Mouse (Mus musculus): ENCODE results near the gene Tm9sf1. TPM values are rescaled to one million over a fixed set of nuclear protein-coding genes. Genes with fewer than 3 reads are reported as not detected.

The Tm9sf1 gene
- 10 to 100 TPM; 36.6 to 45.2 TPM for total RNA-seq (2021)

DNA sequence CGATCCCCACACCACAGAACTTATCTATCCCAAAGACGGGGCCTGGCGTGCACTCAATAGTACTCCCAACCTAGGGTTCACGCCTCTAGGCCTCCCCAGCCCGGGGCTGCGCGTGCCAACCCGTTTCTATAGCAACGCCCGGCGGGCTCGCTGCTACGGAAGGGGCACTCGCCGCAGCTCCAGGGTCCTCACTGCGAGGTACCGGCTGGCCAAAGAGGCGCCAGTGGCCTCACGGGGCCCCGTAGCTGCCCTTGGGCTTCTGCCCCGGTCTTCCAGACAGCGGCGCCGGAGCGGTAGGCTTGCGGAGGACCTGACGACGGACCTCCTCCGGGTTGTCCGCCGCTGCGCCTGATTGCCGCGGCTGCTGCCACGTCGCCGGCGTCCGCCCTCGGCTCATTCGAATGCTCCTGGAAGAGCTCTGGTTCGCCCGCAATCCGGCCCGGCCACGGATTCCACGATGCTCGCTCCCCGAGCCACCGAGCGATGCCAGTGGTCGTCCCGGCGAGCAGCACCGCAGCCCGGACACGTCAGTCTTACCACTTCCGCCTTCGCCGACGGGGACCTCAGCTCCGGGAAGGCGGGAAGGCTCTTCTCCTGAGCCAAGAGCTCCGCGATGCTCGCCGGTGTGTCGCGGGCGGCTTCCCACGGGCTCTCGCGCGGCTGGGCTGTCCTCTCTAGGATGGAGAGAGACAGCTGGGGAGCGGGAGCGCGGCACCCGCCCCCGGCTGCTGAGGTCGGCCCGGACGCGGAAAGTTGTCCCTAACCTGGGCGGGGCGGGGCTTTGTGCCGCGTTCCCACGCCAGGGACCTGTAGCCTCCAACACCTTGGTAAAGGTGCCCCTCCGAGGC is at the start of gene Tm9sf1:
TSS of gene Tm9sf1 (minus strand) at position 747 of the 848 bp plus-strand sequence.
- DNase-seq (ENCODE audit: low spot score in 2 of 2), result peak; percentile 90 to 94
- intact Hi-C loops (cut with DNase I), result no loop called here

DNA sequence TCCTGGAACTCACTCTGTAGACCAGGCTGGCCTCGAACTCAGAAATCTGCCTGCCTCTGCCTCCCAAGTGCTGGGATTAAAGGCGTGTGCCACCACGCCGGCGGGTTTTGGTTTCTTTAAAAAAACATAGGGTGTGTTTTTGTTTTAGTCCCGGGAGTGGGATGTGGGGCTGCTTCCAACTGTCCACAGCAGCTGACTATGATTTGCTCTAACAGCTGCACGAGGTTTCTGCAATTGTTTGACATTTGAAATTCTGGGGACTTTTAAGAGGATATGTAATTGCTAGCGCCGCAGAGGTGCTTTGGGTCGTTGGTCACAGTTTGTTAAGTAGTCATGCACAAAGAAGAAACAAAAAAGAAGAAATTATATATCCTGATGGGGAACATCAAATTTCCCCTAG is 45.8 kb upstream of the Tm9sf1 start:
- intact Hi-C loops (cut with DNase I), result no loop called here

DNA sequence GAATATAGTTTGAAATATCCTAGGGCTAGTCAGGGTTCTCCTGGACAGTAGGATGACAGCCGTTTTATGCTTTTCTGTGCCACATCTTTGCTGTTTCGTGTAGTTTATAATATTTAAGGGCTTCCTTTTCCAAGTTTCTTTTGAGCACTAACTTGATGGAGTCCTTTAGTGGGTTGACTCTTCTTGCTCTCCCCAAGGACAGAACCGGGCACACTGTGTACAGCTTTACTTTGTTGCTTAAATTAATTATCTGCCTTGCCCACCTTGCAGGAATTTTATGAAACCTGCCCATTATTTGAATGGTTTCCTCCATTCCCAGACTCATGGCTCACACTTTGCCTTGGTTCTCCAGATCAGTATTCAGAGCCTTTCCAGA is 38.5 kb upstream of the Tm9sf1 start:
- intact Hi-C loops (cut with DNase I), result loop anchor here (1.0 to 5.0 kb wide), 2 partner anchors 40 to 63 kb away; partner anchors contain the start of genes Dhrs1, Nop9 and Rabggta
- no peak for DNase-seq (ENCODE audit: low spot score in 2 of 2)

More for the DNA sequence above, 45.8 kb upstream of the Tm9sf1 start:
- DNase-seq (ENCODE audit: low spot score in 2 of 2), result no peak

DNA sequence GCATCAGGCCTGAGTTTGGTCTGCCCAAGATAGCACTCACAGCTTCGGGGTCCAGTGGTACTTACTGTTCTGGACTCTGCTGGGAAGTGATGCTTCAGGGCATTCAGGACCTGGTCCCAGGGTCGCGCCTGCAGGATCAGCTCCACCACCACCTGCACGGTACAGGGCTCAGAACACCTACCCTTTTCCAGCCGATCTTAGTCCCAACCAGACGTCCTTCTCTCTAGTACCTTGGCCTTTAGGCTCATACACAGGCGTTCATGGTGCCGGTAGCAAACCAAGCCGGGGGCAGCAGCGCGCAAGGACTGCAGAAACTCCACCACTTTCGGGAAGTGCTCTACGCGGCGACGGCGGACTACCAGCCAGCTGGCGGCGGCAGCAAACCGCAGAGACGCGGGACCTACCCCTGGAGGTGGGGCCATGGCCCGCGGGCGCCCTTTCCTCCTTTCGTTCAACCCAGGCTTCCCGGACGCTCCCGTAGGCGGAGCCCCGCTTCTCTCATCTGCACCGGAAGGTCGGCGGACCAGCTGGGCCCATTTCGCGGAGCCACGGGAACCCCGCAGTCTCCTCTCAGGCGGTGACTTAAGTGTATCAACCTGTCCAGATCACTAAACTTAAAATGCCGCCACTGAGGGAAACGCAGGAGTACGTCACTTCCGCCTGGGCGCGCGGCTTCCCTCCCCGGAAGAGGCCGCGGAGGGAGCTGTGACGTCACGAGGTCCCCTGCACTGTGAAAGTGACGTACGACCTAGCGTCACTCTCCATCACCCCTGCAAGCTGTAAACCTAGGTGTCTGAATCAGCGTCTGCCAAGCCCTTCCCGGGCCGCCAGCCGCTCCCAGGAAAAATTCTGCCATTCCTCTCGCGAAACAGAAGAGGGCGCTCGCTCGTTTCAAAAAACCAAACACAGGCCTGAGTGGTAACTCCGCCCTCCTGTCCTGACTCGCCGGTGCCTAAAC is 37.8 kb upstream of the Tm9sf1 start, which contains the start of gene Tinf2:
TSS of gene Tinf2 (minus strand) at position 661 of the 958 bp plus-strand sequence.
- peak; percentile 98 for DNase-seq (ENCODE audit: low spot score in 2 of 2)
- intact Hi-C loops (cut with DNase I), result loop anchor here (1.0 to 5.0 kb wide), 2 partner anchors 41 to 64 kb away; partner anchors contain the start of genes Dhrs1, Nop9 and Rabggta

DNA sequence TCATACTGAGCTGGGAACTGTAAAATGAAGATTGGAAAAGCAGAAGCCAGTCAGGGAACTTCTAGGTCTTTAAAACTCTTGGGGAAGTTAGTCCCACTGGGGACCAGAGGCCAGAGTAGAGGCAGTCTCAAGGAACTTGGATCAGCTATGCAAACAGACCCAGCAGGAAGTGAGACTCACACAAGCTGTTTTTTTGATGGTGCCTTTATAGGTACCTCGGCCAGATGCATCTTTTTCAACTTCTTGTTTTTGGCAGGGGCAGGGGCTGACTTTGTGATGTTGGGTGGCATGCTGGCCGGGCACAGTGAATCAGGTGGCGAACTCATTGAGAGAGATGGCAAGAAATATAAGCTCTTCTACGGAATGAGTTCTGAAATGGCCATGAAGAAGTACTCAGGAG is 34.0 kb upstream of the Tm9sf1 start:
- intact Hi-C loops (cut with DNase I), result loop anchor here (10.0 kb wide), 1 partner anchor 217 kb away; no protein-coding TSS in a partner anchor
- no peak for DNase-seq (ENCODE audit: low spot score in 2 of 2)

DNA sequence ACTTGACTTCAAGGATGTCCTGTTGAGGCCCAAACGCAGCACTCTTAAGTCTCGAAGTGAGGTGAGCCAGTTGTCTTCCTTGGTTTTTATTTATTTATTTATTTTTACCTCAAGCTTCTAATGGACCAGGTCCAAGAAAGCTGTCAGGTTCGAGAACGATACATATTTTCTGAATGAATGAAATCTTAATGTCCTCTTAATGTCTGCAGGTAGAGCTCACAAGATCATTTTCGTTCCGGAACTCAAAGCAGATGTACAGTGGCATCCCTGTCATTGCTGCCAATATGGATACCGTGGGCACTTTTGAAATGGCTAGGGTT is 29.1 kb upstream of the Tm9sf1 start:
- no peak for DNase-seq (ENCODE audit: low spot score in 2 of 2)
- intact Hi-C loops (cut with DNase I), result loop anchor here (10.0 kb wide), 1 partner anchor 222 kb away; no protein-coding TSS in a partner anchor

DNA sequence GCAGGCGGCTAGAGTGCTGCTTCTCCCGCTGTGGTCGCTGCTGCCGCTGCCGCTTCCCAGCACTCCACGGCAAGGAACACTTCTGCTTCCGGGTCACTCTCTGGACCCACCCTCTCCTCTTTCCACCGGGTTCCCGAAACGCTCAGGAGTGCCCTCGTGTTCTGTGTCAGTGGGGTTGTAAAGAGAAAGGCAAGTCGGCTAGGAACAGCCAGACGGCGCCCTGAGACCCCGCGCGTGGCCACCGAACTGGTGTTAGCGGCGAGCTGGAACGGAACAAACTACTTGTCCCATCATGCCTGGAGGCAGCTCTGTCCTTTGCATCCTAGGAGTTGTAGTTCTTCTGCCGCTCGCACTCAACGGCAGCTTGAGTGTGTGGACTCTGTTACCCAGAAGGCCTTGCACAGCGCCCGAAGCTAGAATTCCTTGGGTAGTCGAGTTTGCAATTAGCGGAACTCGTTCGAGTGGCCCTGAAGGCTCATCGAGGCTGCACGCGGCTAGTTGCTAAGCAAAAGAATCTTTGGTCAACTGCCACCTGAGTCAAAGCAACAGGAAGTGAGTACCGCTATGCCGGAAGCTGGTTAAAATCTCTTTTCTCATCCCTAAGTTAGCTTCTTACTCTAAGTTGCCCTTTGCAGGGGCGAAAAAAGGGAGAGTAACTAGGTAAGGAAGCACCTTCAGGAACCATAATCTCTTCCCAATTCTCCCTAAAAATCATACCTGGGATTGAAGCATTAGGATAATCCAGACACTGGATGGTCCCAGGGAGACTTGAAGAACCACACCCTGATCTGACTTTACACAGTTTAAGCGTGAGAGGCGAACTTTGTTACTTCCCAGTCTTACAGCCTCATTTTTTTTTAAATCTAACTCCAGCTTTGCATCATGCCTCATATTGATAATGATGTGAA is 28.5 kb upstream of the Tm9sf1 start, which contains the start of the genes Gmpr2 and Nedd8:
TSS of gene Gmpr2 (plus strand) at position 109 of the 908 bp plus-strand sequence.
TSS of gene Nedd8 (minus strand) at position 292 of the 908 bp plus-strand sequence.
- peak; percentile 96 to 99 for DNase-seq (ENCODE audit: low spot score in 2 of 2)
- intact Hi-C loops (cut with DNase I), result loop anchor here (10.0 kb wide), 1 partner anchor 223 kb away; no protein-coding TSS in a partner anchor

DNA sequence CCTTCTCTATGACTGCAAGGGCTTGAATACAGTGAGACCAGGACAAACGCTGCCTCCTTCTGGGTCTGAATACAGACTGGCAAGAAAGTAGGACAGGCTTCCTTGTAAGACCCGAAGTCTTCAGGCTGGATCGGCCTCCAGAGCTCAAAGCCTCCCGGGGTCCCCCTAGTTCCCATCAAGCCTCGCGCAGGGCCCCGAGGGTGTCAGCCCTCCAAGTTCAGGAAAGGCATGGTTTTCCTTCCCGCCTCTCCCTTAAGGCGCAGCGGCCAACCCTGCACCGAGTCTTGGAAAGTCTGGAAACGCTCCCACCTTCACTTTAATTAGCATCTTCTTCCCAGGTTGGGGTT is 27.9 kb upstream of the Tm9sf1 start:
- DNase-seq (ENCODE audit: low spot score in 2 of 2), result no peak
- intact Hi-C loops (cut with DNase I), result loop anchor here (10.0 kb wide), 1 partner anchor 223 kb away; no protein-coding TSS in a partner anchor

DNA sequence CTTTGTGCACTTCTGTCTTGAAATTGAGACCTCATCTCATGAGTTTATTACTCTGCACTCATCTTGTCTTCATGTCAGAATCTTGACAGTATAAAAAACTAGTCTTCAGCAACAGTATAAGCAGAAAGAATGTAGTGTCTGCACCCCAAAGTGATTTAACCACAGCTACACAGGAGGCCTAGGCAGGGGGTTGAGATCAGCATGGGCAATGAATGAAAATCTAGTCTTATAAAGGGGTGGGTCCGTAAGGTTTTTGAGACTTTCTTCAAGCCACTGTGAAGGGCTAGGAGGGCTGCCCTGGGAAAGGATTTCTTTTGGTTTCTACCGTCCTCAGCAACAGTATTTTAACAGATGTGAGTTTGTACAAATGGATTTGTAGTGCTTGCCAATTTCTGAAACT is 17.0 kb upstream of the Tm9sf1 start:
- intact Hi-C loops (cut with DNase I), result no loop called here
- no peak for DNase-seq (ENCODE audit: low spot score in 2 of 2)

DNA sequence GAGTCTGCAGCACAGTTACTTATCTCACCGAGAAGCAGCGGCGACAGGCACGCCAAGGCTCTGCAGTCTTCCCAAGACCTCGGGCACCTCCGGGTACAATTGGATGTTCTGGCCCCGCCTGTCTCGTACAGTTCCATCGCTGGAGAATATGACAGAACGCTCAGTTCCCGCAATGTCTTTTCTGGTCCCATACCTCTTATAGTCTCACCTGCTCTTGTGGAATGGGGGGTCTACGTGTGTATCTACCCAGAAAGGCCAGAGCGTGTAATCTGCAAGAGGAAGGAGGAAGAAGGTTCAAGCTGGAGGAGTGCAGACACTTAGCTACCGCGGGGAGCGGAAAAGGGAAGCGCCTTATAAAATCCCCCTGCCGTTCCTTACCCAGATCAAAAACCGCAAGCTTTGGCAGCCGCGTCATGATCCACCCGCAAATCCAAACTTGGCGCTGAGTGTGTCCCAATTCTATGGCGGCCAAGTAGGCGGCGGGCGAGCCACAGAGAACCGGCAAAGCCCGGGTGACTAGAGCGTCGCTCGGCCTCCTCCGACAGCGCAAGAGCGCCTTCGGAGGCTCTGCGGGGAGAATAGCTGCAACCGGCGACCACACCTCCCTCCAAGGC is 16.5 kb upstream of the Tm9sf1 start, which contains the start of gene Mdp1:
TSS of gene Mdp1 (minus strand) at position 549 of the 614 bp plus-strand sequence.
- intact Hi-C loops (cut with DNase I), result no loop called here
- peak; percentile 84 to 92 for DNase-seq (ENCODE audit: low spot score in 2 of 2)

DNA sequence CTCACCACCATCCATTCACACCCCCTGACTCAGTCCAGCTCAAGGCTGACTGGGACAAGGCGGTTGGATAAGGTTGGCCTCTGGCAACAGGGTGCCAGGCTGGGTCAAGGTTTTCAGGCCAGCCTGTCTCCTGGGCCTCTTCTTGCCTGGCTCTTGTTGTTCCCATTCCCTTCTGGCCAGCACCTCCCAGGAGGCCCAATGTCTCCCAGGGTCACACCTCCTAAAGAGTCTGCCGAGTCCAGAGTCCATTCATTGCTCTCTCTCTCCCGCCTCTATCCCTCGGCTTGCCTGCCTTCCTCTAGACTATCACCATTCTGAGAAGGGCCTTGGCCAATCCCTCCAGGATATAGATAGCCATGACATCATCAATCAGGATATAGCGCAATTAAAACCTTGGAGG is 14.4 kb upstream of the Tm9sf1 start:
- DNase-seq (ENCODE audit: low spot score in 2 of 2), result no peak
- intact Hi-C loops (cut with DNase I), result no loop called here

DNA sequence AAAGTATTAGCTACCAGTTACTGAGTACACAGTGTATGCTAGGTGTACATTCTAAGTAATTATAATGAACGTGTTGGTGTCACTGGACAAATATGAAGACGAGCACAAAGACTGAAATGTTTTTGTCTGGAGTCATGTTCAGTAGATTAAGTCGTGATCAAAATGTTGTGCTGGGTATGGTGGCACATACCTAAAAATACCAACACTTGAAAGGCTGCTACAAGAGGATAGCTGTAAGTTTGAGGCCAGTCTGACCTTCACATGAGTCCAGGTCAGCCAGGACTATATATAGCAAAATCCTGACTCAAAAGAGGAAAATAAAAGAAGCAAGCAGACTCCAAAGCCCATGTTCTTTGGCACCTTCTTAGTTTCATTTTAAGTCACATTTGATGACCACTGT is 13.3 kb upstream of the Tm9sf1 start:
- intact Hi-C loops (cut with DNase I), result no loop called here
- no peak for DNase-seq (ENCODE audit: low spot score in 2 of 2)

DNA sequence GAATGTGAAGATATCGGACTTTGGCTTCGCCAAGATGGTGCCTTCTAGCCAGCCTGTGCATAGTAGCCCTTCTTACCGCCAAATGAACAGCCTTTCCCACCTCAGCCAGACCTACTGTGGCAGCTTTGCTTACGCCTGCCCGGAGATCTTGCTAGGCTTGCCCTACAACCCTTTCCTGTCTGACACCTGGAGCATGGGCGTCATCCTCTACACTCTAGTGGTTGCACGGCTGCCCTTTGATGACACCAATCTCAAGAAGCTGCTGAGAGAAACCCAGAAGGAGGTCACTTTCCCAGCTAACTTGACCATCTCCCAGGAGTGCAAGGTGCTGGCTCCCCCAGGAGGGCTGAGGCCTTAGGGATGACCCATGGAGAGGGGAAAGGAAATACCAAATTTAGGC is 7.9 kb upstream of the Tm9sf1 start:
- intact Hi-C loops (cut with DNase I), result no loop called here
- DNase-seq (ENCODE audit: low spot score in 2 of 2), result no peak

DNA sequence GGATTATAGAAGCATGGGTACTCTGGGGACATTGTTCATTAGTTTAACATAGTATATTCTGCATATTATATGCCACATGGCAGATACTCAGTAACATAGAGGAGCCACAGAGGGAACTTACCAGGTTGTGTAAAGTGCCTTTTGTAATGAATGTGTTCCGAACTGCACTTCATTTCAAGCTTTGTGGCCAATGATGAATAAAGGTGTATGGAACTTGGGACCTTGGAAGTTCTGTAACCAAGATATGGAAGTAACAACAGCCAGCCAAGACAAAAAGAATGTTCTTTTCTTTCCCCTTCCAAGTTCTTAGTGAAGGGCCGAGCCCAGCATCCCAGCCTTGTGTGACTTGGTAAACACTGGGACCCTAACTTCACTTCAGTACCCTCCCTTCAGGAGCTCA is 6.3 kb upstream of the Tm9sf1 start, which contains the start of gene Tssk4:
TSS of gene Tssk4 (plus strand) at position 301 of the 400 bp plus-strand sequence.
- intact Hi-C loops (cut with DNase I), result no loop called here

DNA sequence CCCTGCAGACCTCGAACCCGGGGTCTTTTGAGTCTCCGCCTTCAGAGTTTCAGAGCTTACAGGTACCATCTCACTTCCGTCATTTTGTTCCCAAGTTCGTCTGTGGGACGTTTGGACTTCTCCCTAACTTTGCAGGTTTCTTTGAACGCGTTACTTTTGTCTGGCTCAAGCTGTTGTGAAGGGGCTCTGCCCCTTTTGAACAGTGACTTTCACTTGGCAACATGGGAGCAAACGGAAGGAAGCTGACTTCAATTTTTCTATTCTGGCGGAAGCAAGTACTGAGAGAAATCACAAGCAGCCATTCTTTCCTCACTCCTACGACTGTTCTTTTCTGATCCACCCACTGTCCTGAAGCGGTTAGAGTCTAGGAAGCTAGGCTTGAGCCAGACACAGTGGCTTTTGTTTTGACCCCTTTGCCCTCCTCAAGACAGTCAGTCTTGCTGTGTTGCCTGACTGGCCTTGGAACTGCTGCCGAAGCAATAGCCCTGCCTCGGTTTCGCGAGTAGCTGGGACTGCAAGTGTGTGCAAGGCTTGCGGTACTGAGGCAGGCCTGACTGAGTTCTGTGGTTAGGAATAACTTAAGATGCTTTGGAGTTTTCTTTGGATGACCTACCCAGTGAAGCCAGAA is 769 bp upstream of the Tm9sf1 start:
- intact Hi-C loops (cut with DNase I), result no loop called here
- no peak for DNase-seq (ENCODE audit: low spot score in 2 of 2)

More for the DNA sequence above, 6.3 kb upstream of the Tm9sf1 start, which contains the start of gene Tssk4:
- no peak for DNase-seq (ENCODE audit: low spot score in 2 of 2)

DNA sequence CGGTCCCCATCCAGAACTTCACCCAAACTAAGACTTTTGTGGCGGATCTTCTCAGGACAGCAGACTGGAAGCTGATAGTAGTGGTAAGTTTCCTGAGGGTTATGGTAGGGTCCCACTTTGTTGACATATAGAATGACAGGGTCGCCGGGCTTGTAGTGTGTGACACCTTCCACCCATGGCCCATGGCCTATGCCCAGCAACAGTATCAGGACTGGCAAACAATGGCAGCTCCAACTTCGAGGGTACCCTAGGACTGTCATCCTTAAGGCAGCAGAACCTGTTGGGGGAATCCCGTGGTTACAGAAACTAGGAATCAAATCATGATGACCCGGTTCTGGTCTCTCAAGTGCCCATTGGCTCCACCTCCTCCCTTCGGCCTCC is 937 bp downstream of the Tm9sf1 start:
- intact Hi-C loops (cut with DNase I), result no loop called here
- DNase-seq (ENCODE audit: low spot score in 2 of 2), result no peak

DNA sequence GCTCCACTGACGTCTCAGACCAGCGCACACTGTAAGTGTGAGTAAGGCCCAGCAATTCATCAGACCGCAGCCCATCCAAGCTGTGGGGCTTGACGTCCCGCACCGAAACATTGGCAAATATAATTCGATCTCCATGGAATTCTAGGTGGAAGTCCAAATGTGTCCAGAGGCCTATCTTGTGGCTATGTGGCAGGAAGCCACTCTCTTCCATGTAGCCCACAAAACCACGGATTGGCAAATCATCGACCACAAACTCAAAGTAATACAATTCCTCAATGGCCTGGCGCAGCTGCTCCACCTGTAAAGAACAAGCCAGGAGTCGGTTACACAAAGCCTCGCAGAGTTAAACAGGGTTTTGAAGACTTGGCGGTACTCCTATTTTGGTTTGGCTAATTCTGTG is 2.3 kb downstream of the Tm9sf1 start:
- DNase-seq (ENCODE audit: low spot score in 2 of 2), result no peak
- intact Hi-C loops (cut with DNase I), result no loop called here

DNA sequence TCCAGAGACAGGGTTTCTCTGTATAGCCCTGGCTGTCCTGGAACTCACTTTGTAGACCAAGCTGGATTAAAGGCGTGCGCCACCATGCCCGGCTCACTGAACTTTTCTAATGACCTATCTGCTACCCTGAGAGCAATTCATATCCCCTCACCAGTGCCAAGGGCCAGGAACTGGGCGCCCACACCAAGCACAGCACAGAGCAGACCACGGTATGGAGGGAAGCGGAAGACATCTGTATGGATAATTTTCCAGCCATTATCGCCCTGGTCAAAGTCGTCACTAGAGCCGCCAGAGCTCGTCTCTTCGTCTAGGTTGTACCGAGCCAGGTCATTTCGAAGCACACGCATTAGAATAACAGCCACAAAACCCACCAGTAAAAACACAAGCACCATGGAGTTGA is 2.8 kb downstream of the Tm9sf1 start:
- DNase-seq (ENCODE audit: low spot score in 2 of 2), result no peak
- intact Hi-C loops (cut with DNase I), result no loop called here

Data from left cerebral cortex, postnatal 25 days (tissue).